Mouse (Mus musculus) liver, adult 2 months (tissue): ENCODE measurements around the gene Aes.

Source experiments
- CTCF ChIP-seq: fragments of 200-500 bp; IDR thresholded peaks from 2 replicates; pipeline ENCODE4 v1.5.1; 2011; ENCODE audit warnings: low read depth, low read length, control low read depth
- POLR2A ChIP-seq: fragments of 200-500 bp; IDR thresholded peaks from 2 replicates; pipeline ENCODE4 v1.6.1; 2011; ENCODE audit warnings: low read length, control low read depth; ENCODE audit not compliant: insufficient read depth; ENCODE audit errors: extremely low read depth

DNA sequence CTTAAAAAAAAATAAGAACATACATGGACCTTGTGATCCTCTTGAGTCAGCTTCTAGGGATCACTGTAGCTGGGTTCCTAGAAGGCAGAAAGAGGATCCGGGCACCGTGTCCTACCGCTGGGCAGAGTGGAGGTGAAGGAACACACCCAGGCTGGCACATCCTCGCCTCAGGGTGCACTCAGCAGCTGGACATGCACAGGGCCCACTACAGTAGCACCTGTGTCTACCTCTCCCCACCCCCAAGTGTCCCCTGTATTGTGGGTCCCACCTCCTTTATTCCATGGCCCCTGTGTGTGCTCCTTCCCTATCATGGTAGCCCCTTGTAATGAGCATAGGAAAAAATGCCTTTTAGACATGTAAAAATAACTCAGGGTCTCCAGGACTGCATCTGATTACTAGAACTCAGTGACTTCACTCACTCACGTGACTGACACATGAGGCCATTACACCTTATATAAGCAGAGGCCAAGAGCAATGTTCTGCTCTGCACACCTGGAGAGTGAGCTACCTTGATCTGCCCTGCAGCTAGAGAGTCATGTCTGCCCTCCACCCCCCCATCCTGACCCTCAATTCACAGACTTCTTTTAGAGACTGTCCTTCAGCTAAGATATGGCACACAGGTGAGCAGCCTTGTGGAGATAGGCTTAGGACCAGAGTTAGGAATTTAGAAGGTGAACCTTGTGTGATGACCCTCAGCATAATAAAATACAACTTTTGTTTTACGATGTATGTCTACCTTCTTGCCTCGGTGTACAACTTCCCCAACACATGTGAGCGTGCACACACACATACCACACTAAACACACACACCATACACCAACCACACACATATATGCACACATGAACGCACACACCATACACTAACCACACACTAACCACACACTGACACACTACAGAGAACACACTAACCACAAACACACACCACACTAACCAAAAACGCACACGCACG lies 45.0 kb downstream of the Aes start:
- TF ChIP-seq CTCF (no peak), POLR2A (no peak)
